Mouse (Mus musculus) heart, embryonic 14.5 days (tissue): ENCODE results near the gene Dnajc27. TPM values are rescaled to one million over a fixed set of nuclear protein-coding genes. Genes with fewer than 3 reads are reported as not detected.

Experiments used
- ATAC-seq: fragments of 200-750 bp; cut with Nextera tagmentation; 2 replicates; pipeline ENCODE4 v1.8.0; 2017; ENCODE audit warnings: low read depth, moderate TSS enrichment; ENCODE audit not compliant: insufficient number of reproducible peaks, insufficient read depth, low FRiP score
- H3K27ac ChIP-seq, 2 experiments: fragments of 200-500 bp in 1 of 2; fragments of 300-500 bp in 1 of 2; sonication (generic) in 1 of 2; replicated peaks in 1 of 2; 2 replicates each; pipeline ENCODE4 v1.5.1; 2012 to 2014; ENCODE audit warnings: low read depth in 2 of 2, low read length in 2 of 2, control low read depth in 1 of 2, mild to moderate bottlenecking in 1 of 2, mixed read lengths in 1 of 2; ENCODE audit not compliant: control insufficient read depth in 1 of 2, insufficient read depth in 1 of 2
- H3K27me3 ChIP-seq: fragments of 300-500 bp; sonication (generic); 2 replicates; pipeline ENCODE4 v1.6.1; 2014; ENCODE audit warnings: mild to moderate bottlenecking, low read length, control low read depth; ENCODE audit not compliant: control insufficient read depth, insufficient read depth
- H3K36me3 ChIP-seq: fragments of 300-500 bp; sonication (generic); 2 replicates; pipeline ENCODE4 v1.6.1; 2014; ENCODE audit warnings: mild to moderate bottlenecking, control low read depth, low read length, mixed read lengths; ENCODE audit not compliant: control insufficient read depth, insufficient read depth
- H3K4me1 ChIP-seq, 2 experiments: fragments of 200-500 bp in 1 of 2; fragments of 300-500 bp in 1 of 2; sonication (generic) in 1 of 2; 2 replicates each; pipeline ENCODE4 v1.6.1; 2012 to 2014; ENCODE audit warnings: low read length in 2 of 2, control low read depth in 1 of 2, mixed read lengths in 1 of 2; ENCODE audit not compliant: control insufficient read depth in 2 of 2, insufficient read depth in 2 of 2
- H3K4me2 ChIP-seq: fragments of 300-500 bp; sonication (generic); 2 replicates; pipeline ENCODE4 v1.6.1; 2014; ENCODE audit warnings: mild to moderate bottlenecking, low read length
- H3K4me3 ChIP-seq, 2 experiments: fragments of 200-500 bp in 1 of 2; fragments of 300-500 bp in 1 of 2; sonication (generic) in 1 of 2; 2 replicates each; pipeline ENCODE4 v1.5.1; 2012 to 2014; ENCODE audit warnings: low read length in 2 of 2, mild to moderate bottlenecking in 2 of 2, control low read depth in 1 of 2, low read depth in 1 of 2, moderate library complexity in 1 of 2; ENCODE audit not compliant: control insufficient read depth in 1 of 2, insufficient read depth in 1 of 2
- H3K9ac ChIP-seq: fragments of 300-500 bp; sonication (generic); 2 replicates; pipeline ENCODE4 v1.6.1; 2014; ENCODE audit warnings: mild to moderate bottlenecking, low read length
- H3K9me3 ChIP-seq: fragments of 300-500 bp; sonication (generic); 2 replicates; pipeline ENCODE4 v1.6.1; 2016; ENCODE audit warnings: low read length, control low read depth; ENCODE audit not compliant: control insufficient read depth
- WGBS: fragments of 180-500 bp; shearing (Covaris S2); extraction: QIAGEN DNeasy Blood & Tissue Kit; methylation state at CpG from one replicate; pipeline ENCODE4 v1.1.7; 2014; 5-methylcytosine and 5-hydroxymethylcytosine counted together
- polyA plus RNA-seq: library from polyadenylated mRNA; unstranded; fragments of >200 nt; fragmentation: Nextera tagmentation; extraction: Ambion mirVana; gene quantifications from 2 replicates; pipeline ENCODE4 v1.2.1, GENCODE M21; 2014

The Dnajc27 gene
- polyA plus RNA-seq, 1 experiment from 2014 or later = 7.8 TPM

DNA sequence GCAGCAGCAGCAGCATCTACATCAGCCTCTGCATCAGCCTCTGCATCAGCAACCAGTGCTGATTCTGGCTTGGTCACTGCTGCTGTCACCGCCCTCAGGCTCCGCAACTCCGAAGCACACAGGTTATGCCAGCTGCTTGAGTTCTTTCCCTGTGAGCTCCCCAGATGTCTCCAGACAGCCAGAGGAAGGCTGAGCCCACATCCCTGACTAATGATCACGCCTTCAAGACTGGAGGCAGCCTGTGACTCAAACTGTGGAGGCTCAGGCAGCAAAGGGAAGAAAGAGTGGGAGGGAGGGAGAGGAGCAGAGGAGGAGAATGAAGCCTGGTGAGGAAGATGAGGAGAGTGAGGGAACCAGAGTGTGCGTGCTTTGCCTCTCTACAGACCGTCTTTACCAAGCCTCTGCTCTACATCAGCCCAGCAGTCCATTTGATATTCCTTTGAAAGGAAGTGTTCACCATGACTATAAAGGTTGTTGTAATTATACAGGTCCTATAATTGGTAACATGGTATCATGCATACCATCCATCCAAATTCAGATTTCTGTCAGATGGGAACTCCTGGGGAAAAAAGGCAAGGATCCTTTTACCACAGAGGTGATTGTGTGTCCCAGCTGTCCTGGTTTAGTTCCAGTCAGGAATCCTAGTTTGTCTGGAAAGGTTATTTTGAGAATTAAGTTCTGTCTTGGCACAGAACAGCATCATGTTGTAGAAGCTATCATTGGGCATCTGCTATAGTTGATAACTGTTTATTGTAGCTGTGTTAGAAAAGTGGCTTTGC lies 15.5 kb upstream of the Dnajc27 start:
- ATAC-seq = no peak
- Histone ChIP-seq H3K4me2 (no peak overlapping the region), H3K4me1 (no peaks in the 10 kb centered on the region), H3K4me3 (no peak overlapping the region), H3K27me3 (no peaks in the 10 kb centered on the region), H3K36me3 (no peaks in the 10 kb centered on the region), H3K9ac (no peak overlapping the region; the same call in 1 of the 2 replicates), H3K27ac (no peak overlapping the region), H3K9me3 (no peaks in the 10 kb centered on the region)
- 72% methylated on average over 6 of the region's 6 CpGs for WGBS

DNA sequence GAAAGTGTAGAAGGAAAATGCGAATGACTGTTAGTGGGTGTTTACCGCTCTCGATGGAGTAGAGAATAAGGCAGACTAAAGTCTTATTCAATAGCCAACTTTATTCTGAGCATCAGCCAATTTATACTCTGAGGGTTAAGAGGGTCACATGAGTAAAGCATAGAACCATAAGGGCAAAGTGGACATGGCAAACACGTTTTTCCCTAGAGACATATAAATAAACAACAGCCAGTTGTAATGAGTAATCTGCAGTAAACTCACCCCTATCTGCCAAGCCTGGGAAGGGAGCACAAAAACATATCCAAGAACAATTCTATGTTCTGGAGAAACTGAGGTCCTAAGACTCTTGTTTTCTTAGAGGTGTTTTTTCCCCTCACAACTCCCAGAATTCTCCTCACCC lies 13.8 kb upstream of the Dnajc27 start:
- no peak overlapping the region for H3K9ac ChIP-seq
- no peaks in the 10 kb centered on the region for H3K36me3 ChIP-seq
- no peaks in the 10 kb centered on the region; a peak in 1 of 4 replicates for H3K4me1 ChIP-seq
- H3K9me3 ChIP-seq = no peaks in the 10 kb centered on the region
- H3K27me3 ChIP-seq = no peaks in the 10 kb centered on the region
- no peak overlapping the region for H3K4me2 ChIP-seq
- no peak for ATAC-seq
- no peak overlapping the region for H3K4me3 ChIP-seq
- H3K27ac ChIP-seq = no peak overlapping the region
- WGBS = 78% methylated on average over 4 of the region's 4 CpGs

- Histone ChIP-seq H3K27me3 (no peaks in the 10 kb centered on the region), H3K4me2 (no peak overlapping the region), H3K4me3 (no peak overlapping the region), H3K27ac (no peak overlapping the region), H3K4me1 (peaks cover 0 to 2% of the 10 kb centered on the region in 2 experiments; a peak in 2 of 4 replicates), H3K9me3 (no peaks in the 10 kb centered on the region), H3K36me3 (no peaks in the 10 kb centered on the region), H3K9ac (no peak overlapping the region)
- 81% methylated on average over 9 of the region's 9 CpGs for WGBS
- no peak for ATAC-seq
Observed at GRCm38 (mm10) chr12:4071671-4072070, 10.7 kb upstream of the Dnajc27 start.

DNA sequence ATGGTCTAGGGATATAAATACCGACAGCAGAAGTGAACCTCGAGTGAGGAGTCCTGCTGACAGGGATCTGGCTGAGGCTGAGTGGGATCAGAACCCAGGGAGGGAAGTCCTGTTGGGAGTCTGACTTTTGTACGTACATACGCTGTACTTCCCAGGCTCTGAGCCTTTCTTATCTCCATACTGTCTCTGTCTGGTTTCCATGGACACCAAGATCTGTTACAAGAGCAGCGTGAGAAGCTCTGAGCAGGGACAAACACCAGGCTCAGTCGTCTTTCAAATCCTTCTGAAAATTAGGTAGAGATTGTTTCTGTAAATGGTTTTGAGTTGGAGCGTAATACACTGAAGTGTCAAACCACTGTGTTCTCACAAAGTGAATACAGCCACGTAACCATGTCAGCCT lies 7.0 kb upstream of the Dnajc27 start:
- ATAC-seq = no peak
- Histone ChIP-seq H3K27ac (no peak overlapping the region), H3K4me1 (peaks cover 0 to 2% of the 10 kb centered on the region in 2 experiments; a peak in 2 of 4 replicates), H3K27me3 (no peaks in the 10 kb centered on the region), H3K9ac (no peak overlapping the region), H3K4me2 (no peak overlapping the region), H3K4me3 (no peak overlapping the region), H3K9me3 (no peaks in the 10 kb centered on the region), H3K36me3 (no peaks in the 10 kb centered on the region)
- WGBS = 32% methylated on average over 8 of the region's 8 CpGs

GRCm38 (mm10) chr12:4076383-4076782 lies 6.0 kb upstream of the Dnajc27 start:
- H3K36me3 ChIP-seq = no peaks in the 10 kb centered on the region
- no peak for ATAC-seq
- H3K4me2 ChIP-seq = no peak overlapping the region
- no peaks in the 10 kb centered on the region for H3K9me3 ChIP-seq
- H3K9ac ChIP-seq = no peak overlapping the region
- H3K27ac ChIP-seq = no peak overlapping the region
- H3K4me1 ChIP-seq = peaks cover 0 to 2% of the 10 kb centered on the region in 2 experiments; a peak in 2 of 4 replicates
- no peaks in the 10 kb centered on the region for H3K27me3 ChIP-seq
- H3K4me3 ChIP-seq = no peak overlapping the region

DNA sequence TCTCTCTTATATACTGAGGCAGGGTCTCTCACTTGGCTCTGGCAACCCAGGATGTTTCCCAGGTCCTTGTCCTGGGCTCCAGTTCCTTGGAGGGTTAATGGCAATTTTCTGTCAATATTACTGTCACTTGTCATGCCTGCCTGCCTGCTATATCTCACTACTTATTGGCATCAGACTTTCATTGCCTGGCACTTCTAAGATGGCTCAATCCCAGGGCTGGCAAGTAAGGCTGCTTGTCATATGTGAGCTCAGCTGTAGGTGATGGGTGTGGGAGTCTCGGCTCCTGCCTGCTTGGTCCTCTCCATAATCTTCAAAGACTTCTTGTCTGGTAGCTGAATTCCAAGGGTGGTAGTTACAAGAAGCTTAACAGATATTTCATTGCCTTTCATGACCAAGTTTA lies 4.3 kb upstream of the Dnajc27 start:
- no peak overlapping the region for H3K4me3 ChIP-seq
- no peak for ATAC-seq
- WGBS = 34% methylated on average over 1 of the region's 1 CpGs
- H3K9ac ChIP-seq = no peak overlapping the region
- H3K36me3 ChIP-seq = no peaks in the 10 kb centered on the region
- no peak overlapping the region for H3K4me2 ChIP-seq
- no peaks in the 10 kb centered on the region for H3K27me3 ChIP-seq
- no peak overlapping the region for H3K27ac ChIP-seq
- no peaks in the 10 kb centered on the region for H3K9me3 ChIP-seq
- H3K4me1 ChIP-seq = peaks cover 5 to 6% of the 10 kb centered on the region in 2 experiments

GRCm38 (mm10) chr12:4080311-4080710 lies 2.1 kb upstream of the Dnajc27 start:
- no peak for ATAC-seq
- 0% methylated on average over 2 of the region's 2 CpGs for WGBS
- Histone ChIP-seq H3K27me3 (no peaks in the 10 kb centered on the region), H3K4me2 (no peak overlapping the region), H3K36me3 (no peaks in the 10 kb centered on the region), H3K4me1 (peaks cover 5 to 8% of the 10 kb centered on the region in 2 experiments; a peak in 3 of 4 replicates), H3K9ac (no peak overlapping the region), H3K27ac (no peak overlapping the region), H3K4me3 (no peak overlapping the region), H3K9me3 (no peaks in the 10 kb centered on the region)
